18 mouse cellular contexts compared by ENCODE assay signal in genomic region chr11:113970026-113970425, GRCm38 (mm10).
DNase-seq lines count a peak whose midpoint lies in the region; ATAC-seq and TF ChIP-seq lines count a peak whose summit lies in the region.
"Had no signal": no experiment of that assay in that cellular context is flagged by ENCODE, and none has a peak within 500 bp of the region (broad histone marks: within the 10 kb centered on the region; RNA-seq: fewer than 3 reads in every experiment).

No protein-coding gene starts in this region.

- H3K9me3 ChIP-seq in forebrain, embryonic 13.5 days (replicated peaks) = peaks cover 36% of the 10 kb centered on the region
- peaks cover 22% of the 10 kb centered on the region; the same call in 1 of the 2 replicates for H3K9me3 ChIP-seq in forebrain, embryonic 15.5 days
- no peaks in the 10 kb centered on the region for H3K9me3 ChIP-seq in hindbrain, postnatal 0 days (ENCODE audit: low read length)
- peaks cover 68% of the 10 kb centered on the region for H3K9me3 ChIP-seq in hindbrain, embryonic 10.5 days

- peaks cover 38% of the 10 kb centered on the region for H3K4me1 ChIP-seq in forebrain, embryonic 13.5 days
- H3K4me1 ChIP-seq in forebrain, embryonic 15.5 days = peaks cover 27% of the 10 kb centered on the region
- H3K4me1 ChIP-seq in hindbrain, postnatal 0 days (ENCODE audit: insufficient read depth, low read length) = peaks cover 25% of the 10 kb centered on the region
- H3K4me1 ChIP-seq in hindbrain, embryonic 10.5 days (replicated peaks) = peaks cover 8% of the 10 kb centered on the region
- H3K4me1 ChIP-seq: embryonic facial prominence, embryonic 12.5 days had no signal

- no peaks in the 10 kb centered on the region for H3K36me3 ChIP-seq in forebrain, embryonic 13.5 days (ENCODE audit: poor library complexity, severe bottlenecking)
- no peaks in the 10 kb centered on the region for H3K36me3 ChIP-seq in forebrain, embryonic 15.5 days
- no peaks in the 10 kb centered on the region for H3K36me3 ChIP-seq in hindbrain, postnatal 0 days (ENCODE audit: insufficient read depth, low read length)
- peaks cover 36% of the 10 kb centered on the region for H3K36me3 ChIP-seq in hindbrain, embryonic 10.5 days
- H3K36me3 ChIP-seq: embryonic facial prominence, embryonic 12.5 days had no signal

- DNase-seq in hindbrain, postnatal 0 days (ENCODE audit: low spot score) = peak; percentile 73
- no peak for DNase-seq in hindbrain, embryonic 10.5 days (ENCODE audit: low spot score)
- DNase-seq in Muller cell, postnatal 12 days (ENCODE audit: inconsistent ontology term) = peak; percentile 57
- DNase-seq in brain, embryonic 14.5 days (ENCODE audit: low read depth) = peak; percentile 85
- DNase-seq: adrenal gland, adult 2 months; adrenal gland, postnatal 36 days; cerebellum, adult 2 months; cerebellum, postnatal 25 days; gastrocnemius, adult 2 months; gastrocnemius, postnatal 25 days; heart, postnatal 36 days; kidney, adult 2 months had no signal

- no peak for TF ChIP-seq CTCF in hindbrain, postnatal 0 days (IDR thresholded peaks at IDR 0.05; ENCODE audit: low read depth)
- TF ChIP-seq CTCF in brain, embryonic 14.5 days (IDR thresholded peaks at IDR 0.05; ENCODE audit: borderline replicate concordance, extremely low read depth, insufficient read depth, insufficient read length) = no peak

- no peak for TF ChIP-seq POLR2A in brain, embryonic 14.5 days (IDR thresholded peaks at IDR 0.05; ENCODE audit: borderline replicate concordance, extremely low read depth, insufficient read depth, insufficient read length, poor library complexity, severe bottlenecking)

- H3K4me3 ChIP-seq in forebrain, embryonic 13.5 days = no peak overlapping the region
- H3K4me3 ChIP-seq in forebrain, embryonic 15.5 days = no peak overlapping the region
- H3K4me3 ChIP-seq in hindbrain, postnatal 0 days (ENCODE audit: low read length) = no peak overlapping the region
- H3K4me3 ChIP-seq in hindbrain, embryonic 10.5 days = no peak overlapping the region
- H3K4me3 ChIP-seq: embryonic facial prominence, embryonic 12.5 days; gastrocnemius, adult 2 months; heart, embryonic 13.5 days had no signal

- H3K27me3 ChIP-seq in forebrain, embryonic 13.5 days = no peaks in the 10 kb centered on the region
- H3K27me3 ChIP-seq in forebrain, embryonic 15.5 days = no peaks in the 10 kb centered on the region
- H3K27me3 ChIP-seq in hindbrain, postnatal 0 days (ENCODE audit: insufficient read depth, low read length) = no peaks in the 10 kb centered on the region
- H3K27me3 ChIP-seq in hindbrain, embryonic 10.5 days (ENCODE audit: insufficient read depth, poor library complexity, severe bottlenecking) = no peaks in the 10 kb centered on the region
- H3K27me3 ChIP-seq: embryonic facial prominence, embryonic 12.5 days; heart, embryonic 13.5 days had no signal

- peak overlapping the region; percentile 7; the same call in 1 of the 2 replicates for H3K27ac ChIP-seq in forebrain, embryonic 13.5 days
- no peak overlapping the region for H3K27ac ChIP-seq in forebrain, embryonic 15.5 days (replicated peaks)
- no peak overlapping the region; the same call in 1 of the 2 replicates for H3K27ac ChIP-seq in hindbrain, postnatal 0 days
- H3K27ac ChIP-seq in hindbrain, embryonic 10.5 days = no peak overlapping the region
- H3K27ac ChIP-seq: embryonic facial prominence, embryonic 12.5 days; gastrocnemius, adult 2 months; heart, embryonic 13.5 days; hindbrain, embryonic 14.5 days had no signal

- ATAC-seq in forebrain, embryonic 13.5 days = no peak
- no peak for ATAC-seq in forebrain, embryonic 15.5 days (replicated peaks)
- ATAC-seq in hindbrain, postnatal 0 days = no peak
- ATAC-seq: intestine, embryonic 16.5 days had no signal

- 61% methylated on average over 2 of the region's 2 CpGs for WGBS in forebrain, embryonic 13.5 days
- WGBS in forebrain, embryonic 15.5 days = 43% methylated on average over 2 of the region's 2 CpGs
- 49% methylated on average over 2 of the region's 2 CpGs for WGBS in hindbrain, postnatal 0 days
- 87% methylated on average over 2 of the region's 2 CpGs for WGBS in hindbrain, embryonic 10.5 days

- H3K4me2 ChIP-seq in forebrain, embryonic 13.5 days = no peak overlapping the region
- H3K4me2 ChIP-seq in forebrain, embryonic 15.5 days (replicated peaks) = no peak overlapping the region
- no peak overlapping the region for H3K4me2 ChIP-seq in hindbrain, postnatal 0 days (ENCODE audit: low read depth, low read length)
- H3K4me2 ChIP-seq: embryonic facial prominence, embryonic 12.5 days; heart, embryonic 13.5 days; hindbrain, embryonic 14.5 days had no signal

- H3K9ac ChIP-seq in forebrain, embryonic 13.5 days = no peak overlapping the region
- H3K9ac ChIP-seq in forebrain, embryonic 15.5 days (replicated peaks) = no peak overlapping the region
- H3K9ac ChIP-seq in hindbrain, postnatal 0 days (replicated peaks; ENCODE audit: low read length) = no peak overlapping the region
- H3K9ac ChIP-seq: embryonic facial prominence, embryonic 12.5 days; heart, embryonic 13.5 days; hindbrain, embryonic 14.5 days had no signal
